Mouse (Mus musculus) T-helper 17 cell (primary cell): ENCODE measurements around the gene Calm1.
"Not testable (repeated sequence)": the region's sequence is repeated elsewhere in the genome, so short reads cannot be mapped to it uniquely, and the experiment has no call there.

Experiments
- in situ Hi-C, 2 experiments: fragments of 300-600 bp; cut with MboI, MseI; formaldehyde crosslinking; loops; 1 replicate in 1 of 2; 2 replicates in 1 of 2; pipeline ENCODE4 v1.15.1; 2025; ENCODE audit warnings: high pct_unique_total_duplicates in 2 of 2

Calm1 gene

GRCm38 (mm10) chr12:100198967-100199660 is at the start of gene Calm1:
Gene Calm1 (plus strand): TSS chr12:100199435.
- in situ Hi-C loops: no loop called here

GRCm38 (mm10) chr12:100152466-100152865 is 46.8 kb upstream of the Calm1 start:
- in situ Hi-C loops: loop anchor here in 1 of 2 experiments (25.0 kb wide), 1 partner anchor 1890 kb away; the partner anchor contains the start of genes Galc and Gpr65

- in situ Hi-C loops: loop anchor here in 1 of 2 experiments (25.0 kb wide), 1 partner anchor 1897 kb away; the partner anchor contains the start of genes Galc and Gpr65
Measured at GRCm38 (mm10) chr12:100159261-100159975, 39.8 kb upstream of the Calm1 start, which contains the start of gene Nrde2. Gene Nrde2 (minus strand): TSS chr12:100159653.

GRCm38 (mm10) chr12:100164991-100165500 is 34.2 kb upstream of the Calm1 start:
- in situ Hi-C loops: loop anchor here in 1 of 2 experiments (25.0 kb wide), 1 partner anchor 1903 kb away; the partner anchor contains the start of genes Galc and Gpr65

GRCm38 (mm10) chr12:100166177-100166576 is 33.1 kb upstream of the Calm1 start:
- in situ Hi-C loops: loop anchor here in 1 of 2 experiments (25.0 kb wide), 1 partner anchor 1904 kb away; the partner anchor contains the start of genes Galc and Gpr65

- in situ Hi-C loops: loop anchor here in 1 of 2 experiments (25.0 kb wide), 1 partner anchor 1905 kb away; the partner anchor contains the start of genes Galc and Gpr65
Measured at GRCm38 (mm10) chr12:100166939-100167338, 32.3 kb upstream of the Calm1 start.

GRCm38 (mm10) chr12:100167502-100167901 is 31.7 kb upstream of the Calm1 start:
- in situ Hi-C loops: loop anchor here in 1 of 2 experiments (25.0 kb wide), 1 partner anchor 1905 kb away; the partner anchor contains the start of genes Galc and Gpr65

GRCm38 (mm10) chr12:100167931-100168871 is 31.0 kb upstream of the Calm1 start:
- in situ Hi-C loops: loop anchor here in 1 of 2 experiments (25.0 kb wide), 1 partner anchor 1906 kb away; the partner anchor contains the start of genes Galc and Gpr65

GRCm38 (mm10) chr12:100172481-100172880 is 26.8 kb upstream of the Calm1 start:
- in situ Hi-C loops: loop anchor here (10.0 to 25.0 kb wide), 2 partner anchors 312 to 1910 kb away; partner anchors contain the start of genes Galc (in 1 of the 2) and Gpr65 (in 1 of the 2)

- in situ Hi-C loops: loop anchor here in 1 of 2 experiments (10.0 kb wide), 1 partner anchor 308 kb away; no protein-coding TSS in a partner anchor
Measured at GRCm38 (mm10) chr12:100176469-100177056, 22.7 kb upstream of the Calm1 start.

GRCm38 (mm10) chr12:100178898-100179440 is 20.3 kb upstream of the Calm1 start:
- in situ Hi-C loops: loop anchor here in 1 of 2 experiments (10.0 kb wide), 1 partner anchor 306 kb away; no protein-coding TSS in a partner anchor

- in situ Hi-C loops: no loop called here
Measured at GRCm38 (mm10) chr12:100180802-100181201, 18.4 kb upstream of the Calm1 start.

- in situ Hi-C loops: no loop called here
Measured at GRCm38 (mm10) chr12:100182676-100183075, 16.6 kb upstream of the Calm1 start.

- in situ Hi-C loops: no loop called here
Measured at GRCm38 (mm10) chr12:100183970-100184369, 15.3 kb upstream of the Calm1 start.

- in situ Hi-C loops: not testable (repeated sequence)
Measured at GRCm38 (mm10) chr12:100184976-100185375, 14.3 kb upstream of the Calm1 start.

GRCm38 (mm10) chr12:100185897-100186296 is 13.3 kb upstream of the Calm1 start:
- in situ Hi-C loops: no loop called here

GRCm38 (mm10) chr12:100186376-100186775 is 12.9 kb upstream of the Calm1 start:
- in situ Hi-C loops: no loop called here

- in situ Hi-C loops: no loop called here
Measured at GRCm38 (mm10) chr12:100187013-100187755, 12.1 kb upstream of the Calm1 start.
